Mouse (Mus musculus): ENCODE results near the gene Ints5. TPM values are rescaled to one million over a fixed set of nuclear protein-coding genes. Genes with fewer than 3 reads are reported as not detected.

Gene Ints5
- total RNA-seq, 2 experiments from 2014 or later: 19.0 to 20.1 TPM

GRCm38 (mm10) chr19:8927891-8928525, 35.2 kb downstream of the Ints5 start:
- DNase-seq (ENCODE audit: low spot score in 2 of 2): no peak

- no peak for DNase-seq (ENCODE audit: low spot score in 2 of 2)
Observed at GRCm38 (mm10) chr19:8928689-8929223, 36.0 kb downstream of the Ints5 start.

DNA sequence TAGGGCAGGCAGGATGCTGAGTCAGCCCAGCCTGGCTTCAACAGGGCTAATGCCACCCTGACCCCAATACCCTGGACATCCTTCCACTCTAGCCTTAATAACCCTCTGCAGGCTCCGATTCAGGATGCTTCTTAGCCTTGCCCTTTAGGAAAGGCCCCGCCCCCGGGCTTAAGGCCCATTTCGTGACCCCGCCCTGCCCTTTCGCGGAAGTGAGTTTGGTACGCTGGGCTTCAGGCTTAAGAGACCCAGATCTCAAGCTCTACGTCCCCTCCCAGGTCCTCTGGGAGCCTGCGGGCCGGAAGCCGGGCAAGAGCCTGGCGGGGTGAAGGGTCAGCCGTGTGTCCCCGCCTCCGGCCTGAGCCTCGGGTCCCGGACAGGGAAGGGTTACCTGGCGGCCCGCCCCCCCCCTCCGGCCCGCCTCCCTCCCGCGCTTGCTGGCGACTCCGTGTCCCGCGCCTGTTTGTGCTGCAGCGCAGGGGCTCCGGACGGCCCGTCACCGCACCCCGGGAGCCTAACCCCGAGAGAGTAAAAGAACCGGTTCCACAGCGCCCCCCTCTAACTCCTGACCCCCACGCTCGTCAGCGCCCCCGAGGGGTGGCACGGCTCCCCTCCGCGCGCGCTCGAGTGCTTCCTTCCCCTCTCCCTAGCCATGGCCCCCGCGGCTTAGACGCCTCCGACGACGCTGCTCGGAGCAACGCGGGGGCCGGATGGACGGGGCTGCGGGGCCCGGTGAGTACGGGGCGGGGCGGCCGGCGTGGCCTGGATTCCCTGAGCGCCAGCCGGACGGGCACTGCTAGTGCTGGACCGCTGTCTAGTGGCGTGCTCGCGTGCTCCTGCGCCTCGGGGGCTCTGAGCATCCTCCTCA, 36.7 kb downstream of the Ints5 start, which contains the start of the genes Rom1 and Eml3:
Rom1 (minus strand) TSS at position 133 of the 865 bp plus-strand sequence.
Eml3 (plus strand) TSS at position 329 of the 865 bp plus-strand sequence.
- DNase-seq (ENCODE audit: low spot score in 2 of 2): peak; percentile 80 to 90

DNA sequence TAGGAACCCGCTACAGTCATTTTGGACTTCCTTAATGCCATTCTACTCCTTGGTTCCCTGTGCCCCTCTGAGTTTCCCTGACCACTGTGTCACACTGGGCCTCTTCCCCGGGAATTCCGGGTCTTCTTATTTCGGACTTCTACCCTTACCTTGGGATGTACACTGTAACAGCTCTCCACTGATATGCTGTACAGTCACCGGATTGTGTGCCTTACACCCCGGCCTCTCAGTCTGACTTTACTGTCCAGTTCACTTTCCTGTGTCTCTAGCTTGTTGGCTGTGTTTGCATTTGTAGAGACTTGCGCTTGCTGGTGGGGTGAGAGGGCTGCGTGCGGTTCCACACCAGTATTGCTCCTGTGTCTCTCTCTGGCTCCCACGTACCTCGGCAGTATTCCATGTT, 37.3 kb downstream of the Ints5 start:
- DNase-seq (ENCODE audit: low spot score in 2 of 2): no peak

GRCm38 (mm10) chr19:8930771-8931170, 38.0 kb downstream of the Ints5 start:
- no peak for DNase-seq (ENCODE audit: low spot score in 2 of 2)

- DNase-seq (ENCODE audit: low spot score in 2 of 2): no peak
Observed at GRCm38 (mm10) chr19:8936736-8937135, 43.9 kb downstream of the Ints5 start.

- no peak for DNase-seq (ENCODE audit: low spot score in 2 of 2)
Observed at GRCm38 (mm10) chr19:8940526-8941133, 47.8 kb downstream of the Ints5 start.

DNA sequence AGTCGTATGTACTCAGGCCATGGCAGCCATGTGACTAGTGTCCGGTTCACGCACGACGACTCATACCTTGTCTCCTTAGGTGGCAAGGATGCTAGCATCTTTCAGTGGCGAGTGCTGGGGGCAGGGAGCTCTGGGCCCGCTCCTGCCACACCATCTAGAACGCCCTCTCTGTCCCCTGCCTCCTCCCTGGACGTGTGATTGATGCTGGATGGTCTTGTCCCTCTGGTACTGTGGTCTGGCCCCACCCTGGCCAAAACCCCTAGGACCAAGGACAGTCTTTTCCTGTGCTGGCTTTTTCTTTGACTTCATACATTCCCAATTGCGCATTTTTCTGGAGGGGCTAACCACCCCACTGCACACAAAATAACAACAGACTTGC, 48.3 kb downstream of the Ints5 start:
- DNase-seq (ENCODE audit: low spot score in 2 of 2): no peak

- peak; percentile 95 to 99 for DNase-seq (ENCODE audit: low spot score in 2 of 2)
Observed at GRCm38 (mm10) chr19:8941515-8942217, 48.9 kb downstream of the Ints5 start, which contains the start of gene Mta2. TSS of gene Mta2 (plus strand) at chr19:8941875.

DNA sequence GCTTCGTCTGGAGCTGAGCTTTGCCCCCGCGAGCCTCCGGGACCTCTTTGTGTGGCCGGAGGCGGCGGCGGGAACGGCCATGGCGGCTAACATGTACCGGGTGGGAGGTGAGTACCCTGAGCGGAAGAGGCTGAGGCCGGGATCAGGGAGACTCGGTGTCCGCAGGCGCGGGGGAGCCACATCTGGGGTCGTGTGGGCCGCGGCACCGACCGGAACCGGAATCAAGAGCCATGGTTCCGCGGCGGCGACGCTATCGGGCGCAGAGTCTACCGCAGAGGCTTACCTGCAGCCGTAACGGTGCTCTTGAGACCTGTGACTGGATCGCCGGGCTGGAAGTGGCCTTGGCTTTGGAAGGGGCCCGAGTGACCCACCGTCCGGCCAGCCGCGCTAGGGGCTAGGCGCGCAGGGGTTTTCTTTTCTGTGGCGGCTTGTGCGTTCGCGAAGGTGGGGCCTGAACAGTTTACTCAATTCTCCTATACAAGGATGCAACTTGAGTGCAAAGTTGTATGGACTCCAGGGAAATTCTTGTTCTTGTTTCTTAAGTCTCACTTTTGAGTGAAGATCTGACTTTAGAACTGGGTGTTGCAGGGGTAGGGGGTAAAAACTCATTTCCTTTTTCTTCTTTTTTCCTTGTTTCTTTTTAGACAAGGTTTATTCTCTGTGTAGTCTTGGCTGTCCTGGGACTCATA, 49.6 kb downstream of the Ints5 start:
- DNase-seq (ENCODE audit: low spot score in 2 of 2): no peak

DNA sequence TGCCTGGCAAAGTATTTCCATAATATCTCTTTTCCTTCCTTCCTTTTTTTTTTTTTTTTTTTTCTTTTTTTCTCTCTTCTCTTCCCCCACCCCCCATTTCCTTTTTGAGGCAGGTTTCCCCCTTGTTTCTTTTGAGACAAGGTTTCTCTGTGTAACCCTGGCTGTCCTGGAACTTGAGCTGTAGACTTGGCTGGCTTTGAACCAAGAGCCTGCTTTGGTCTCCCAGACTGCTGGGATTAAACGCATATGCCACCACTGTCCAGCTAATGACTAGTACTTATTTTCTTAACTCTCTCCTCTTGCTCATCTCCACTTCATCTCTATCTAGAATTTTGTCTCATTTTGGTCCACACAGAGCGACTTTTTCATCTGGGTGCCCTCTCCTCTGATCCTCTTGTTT, 50.2 kb downstream of the Ints5 start:
- no peak for DNase-seq (ENCODE audit: low spot score in 2 of 2)

- DNase-seq (ENCODE audit: low spot score in 2 of 2): no peak
Observed at GRCm38 (mm10) chr19:8944062-8944461, 51.3 kb downstream of the Ints5 start.

GRCm38 (mm10) chr19:8944750-8945149, 51.9 kb downstream of the Ints5 start:
- DNase-seq (ENCODE audit: low spot score in 2 of 2): peak in 1 of 2 experiments; percentile 85

DNA sequence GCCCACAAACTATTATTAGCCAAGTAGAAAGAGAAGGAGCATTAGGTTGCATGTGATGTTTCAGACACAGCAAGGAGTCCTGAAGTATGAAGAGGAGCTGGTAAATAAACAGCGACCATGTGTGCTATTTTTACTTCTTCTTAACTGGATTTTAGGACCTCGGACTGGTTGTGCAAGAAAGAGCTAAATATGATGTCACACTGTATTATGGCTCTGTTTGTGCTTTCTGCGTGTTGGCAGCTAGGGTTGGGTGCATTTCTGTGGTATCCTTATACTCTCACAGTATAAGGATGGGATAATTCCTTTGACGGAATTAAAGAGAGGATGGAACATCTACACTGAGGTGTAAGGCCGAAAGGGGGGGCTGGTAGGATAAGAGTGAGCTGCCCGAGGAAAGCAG, 52.4 kb downstream of the Ints5 start:
- no peak for DNase-seq (ENCODE audit: low spot score in 2 of 2)

GRCm38 (mm10) chr19:8946929-8947328, 54.1 kb downstream of the Ints5 start:
- no peak for DNase-seq (ENCODE audit: low spot score in 2 of 2)

Small RNA genes lying within 50 kb of the gene (microRNA-seq; reads per million reads assigned to microRNA genes)
- not detected for gene Mir5136

Other genes starting within 250 kb of the Ints5 start
- under 1 TPM; 0.05 to 0.10 TPM for gene Chrm1, start 229.2 kb upstream of the Ints5 start, total RNA-seq (2021)
- gene Slc3a2, start 169.6 kb upstream of the Ints5 start, total RNA-seq (2021): 10 to 100 TPM; 42.4 to 43.8 TPM
- gene Wdr74, start 157.2 kb upstream of the Ints5 start, total RNA-seq (2021): 10 to 100 TPM; 34.5 to 35.1 TPM
- 1 to 10 TPM in 1 of 2 experiments, not detected in 1; 2.5 TPM for gene 1700092M07Rik, start 152.3 kb upstream of the Ints5 start, total RNA-seq (2021)
- 10 to 100 TPM; 59.1 to 60.5 TPM for gene Stx5a, start 151.6 kb upstream of the Ints5 start, total RNA-seq (2021)
- 10 to 100 TPM; 70.4 to 80.5 TPM for gene Nxf1, start 135.9 kb upstream of the Ints5 start, total RNA-seq (2021)
- 10 to 100 TPM; 71.4 to 85.6 TPM for gene Tmem223, start 122.0 kb upstream of the Ints5 start, total RNA-seq (2021)
- 10 to 100 TPM; 19.3 to 21.9 TPM for gene Tmem179b, start 118.5 kb upstream of the Ints5 start, total RNA-seq (2021)
- gene Taf6l, start 106.6 kb upstream of the Ints5 start, total RNA-seq (2021): 10 to 100 TPM; 15.5 to 16.9 TPM
- 10 to 100 TPM; 61.0 to 65.4 TPM for gene Polr2g, start 94.4 kb upstream of the Ints5 start, total RNA-seq (2021)
- gene Zbtb3, start 90.5 kb upstream of the Ints5 start, total RNA-seq (2021): 1 to 10 TPM; 1.4 to 1.5 TPM
- 10 to 100 TPM; 19.9 to 22.9 TPM for gene Ttc9c, start 73.7 kb upstream of the Ints5 start, total RNA-seq (2021)
- gene Hnrnpul2, start 73.0 kb upstream of the Ints5 start, total RNA-seq (2021): 10 to 100 TPM; 61.3 to 71.0 TPM
- under 1 TPM in 1 of 2 experiments, not detected in 1; 0.67 TPM for gene AC129217.1, start 63.2 kb upstream of the Ints5 start, total RNA-seq (2021)
- 10 to 100 TPM; 22.1 to 24.2 TPM for gene Bscl2, start 55.5 kb upstream of the Ints5 start, total RNA-seq (2021)
- under 1 TPM; 0.17 to 0.26 TPM for gene Gng3, start 53.8 kb upstream of the Ints5 start, total RNA-seq (2021)
- 10 to 100 TPM; 18.7 to 22.9 TPM for gene Lrrn4cl, start 42.2 kb upstream of the Ints5 start, total RNA-seq (2021)
- gene Ubxn1, start 21.5 kb upstream of the Ints5 start, total RNA-seq (2021): 100 to 1,000 TPM; 149 to 158 TPM
- gene Uqcc3, start 12.1 kb upstream of the Ints5 start, total RNA-seq (2021): 10 to 100 TPM; 48.1 to 49.3 TPM
- gene Lbhd1, start 9.3 kb upstream of the Ints5 start, total RNA-seq (2021): 10 to 100 TPM in 1 of 2 experiments, 1 to 10 TPM in 1; 2.4 to 11.4 TPM
- gene Gm49403, start 9.1 kb upstream of the Ints5 start, total RNA-seq (2021): not detected
- gene 1810009A15Rik, start 4.2 kb upstream of the Ints5 start, total RNA-seq (2021): 10 to 100 TPM; 30.0 to 30.9 TPM
- 1 to 10 TPM; 1.5 to 2.9 TPM for gene Gm49416, start 4.1 kb upstream of the Ints5 start, total RNA-seq (2021)
- gene Ganab, start 5.1 kb downstream of the Ints5 start, total RNA-seq (2021): 10 to 100 TPM; 74.2 to 77.0 TPM
- 10 to 100 TPM; 29.6 to 31.6 TPM for gene B3gat3, start 27.4 kb downstream of the Ints5 start, total RNA-seq (2021)
- 1 to 10 TPM; 4.4 to 4.9 TPM for gene Rom1, start 36.4 kb downstream of the Ints5 start, total RNA-seq (2021)
- gene Eml3, start 36.5 kb downstream of the Ints5 start, total RNA-seq (2021): 10 to 100 TPM; 24.3 to 26.7 TPM
- 10 to 100 TPM; 61.1 to 69.8 TPM for gene Mta2, start 48.9 kb downstream of the Ints5 start, total RNA-seq (2021)
- 10 to 100 TPM; 12.7 to 14.9 TPM for gene Tut1, start 60.8 kb downstream of the Ints5 start, total RNA-seq (2021)
- 100 to 1,000 TPM; 704 to 748 TPM for gene Eef1g, start 74.0 kb downstream of the Ints5 start, total RNA-seq (2021)
- gene Ahnak, start 96.3 kb downstream of the Ints5 start, total RNA-seq (2021): 100 to 1,000 TPM; 377 to 414 TPM
- 1 to 10 TPM; 1.7 to 5.3 TPM for gene Scgb1a1, start 195.0 kb downstream of the Ints5 start, total RNA-seq (2021)
- gene Asrgl1, start 242.6 kb downstream of the Ints5 start, total RNA-seq (2021): 10 to 100 TPM; 11.5 to 14.4 TPM